Mouse (Mus musculus): Measurements from ENCODE around the gene Xpr1.

Gene Xpr1

DNA sequence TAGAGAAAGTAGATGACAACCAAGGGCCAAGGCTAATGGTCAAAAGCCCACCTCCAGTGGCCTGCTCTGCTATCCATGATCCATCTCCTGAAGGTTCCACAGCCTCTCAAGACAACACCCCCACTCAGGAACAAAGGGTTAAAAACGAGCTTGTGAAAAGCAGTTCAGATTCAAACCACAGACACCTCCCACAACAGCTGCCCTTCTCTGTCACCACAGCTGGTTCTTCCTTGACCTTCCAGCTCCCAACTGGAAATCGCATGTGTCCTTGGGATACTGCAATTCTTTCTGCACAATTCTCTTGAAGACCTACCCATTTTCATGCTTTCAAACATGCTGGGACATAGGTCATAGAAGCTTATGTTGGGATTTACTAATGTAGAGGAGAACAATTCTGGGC is 73.2 kb downstream of the Xpr1 start:
- ATAC-seq (ENCODE audit: insufficient number of reproducible peaks, low FRiP score, low TSS enrichment): no peak

DNA sequence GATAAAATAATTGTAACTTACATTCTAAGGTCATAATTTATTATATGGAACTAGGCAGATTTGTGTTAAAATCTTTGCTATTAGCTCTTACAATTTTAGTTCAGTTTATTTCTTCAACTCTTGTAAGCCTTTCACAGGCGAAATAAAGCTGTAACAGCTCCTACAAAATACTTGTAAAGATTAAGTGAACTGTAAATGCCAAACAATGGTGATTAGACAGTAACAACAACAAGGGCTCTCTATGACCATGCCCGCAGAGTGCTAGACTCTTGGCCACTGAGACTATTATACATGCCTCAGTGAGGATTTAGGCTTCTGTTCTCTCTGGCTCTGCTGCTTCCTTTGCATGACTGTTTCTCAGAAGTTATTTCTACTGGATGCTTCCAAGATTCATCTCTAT is 77.6 kb downstream of the Xpr1 start:
- no peak for ATAC-seq (ENCODE audit: insufficient number of reproducible peaks, low FRiP score, low TSS enrichment)

DNA sequence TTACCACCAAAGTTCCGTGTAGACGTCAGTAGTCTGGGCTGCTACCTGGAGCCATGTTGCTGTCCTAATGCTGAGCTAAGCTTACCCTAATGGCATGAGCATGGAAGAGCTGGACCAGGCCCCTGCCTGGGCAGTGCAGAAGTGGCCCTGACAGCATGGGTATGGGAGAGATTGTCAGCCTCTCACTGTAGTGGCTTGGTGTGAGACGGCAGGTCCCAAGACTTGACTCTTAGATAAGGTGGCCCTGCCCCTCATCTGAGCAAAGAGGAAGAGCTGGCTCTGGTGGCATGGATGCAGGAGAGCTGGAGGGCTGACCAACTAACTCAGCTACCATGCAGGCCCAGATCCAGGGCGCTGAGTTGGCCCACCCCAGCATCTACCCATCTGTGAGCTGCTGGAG is 79.9 kb downstream of the Xpr1 start:
- ATAC-seq (ENCODE audit: insufficient number of reproducible peaks, low FRiP score, low TSS enrichment): no peak

DNA sequence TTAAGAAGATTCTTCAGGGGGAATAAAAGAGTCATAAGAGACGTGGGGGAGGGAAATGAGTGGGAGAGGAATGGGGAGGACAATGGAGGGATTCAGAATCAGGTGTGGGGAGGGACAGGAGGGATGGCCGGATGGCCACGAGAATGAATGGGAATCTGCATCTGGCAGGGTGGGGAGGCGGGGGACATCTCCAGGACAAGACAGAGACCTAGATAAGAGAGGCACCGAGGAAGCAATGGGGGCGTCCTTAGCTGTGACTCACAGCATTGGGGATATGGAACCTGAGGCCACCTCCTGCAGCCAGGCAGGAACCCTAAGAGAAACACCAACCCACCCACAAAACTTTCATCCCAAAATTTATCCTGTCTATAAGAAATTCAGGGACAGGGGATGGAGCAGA is 81.3 kb downstream of the Xpr1 start:
- ATAC-seq (ENCODE audit: insufficient number of reproducible peaks, low FRiP score, low TSS enrichment): no peak

DNA sequence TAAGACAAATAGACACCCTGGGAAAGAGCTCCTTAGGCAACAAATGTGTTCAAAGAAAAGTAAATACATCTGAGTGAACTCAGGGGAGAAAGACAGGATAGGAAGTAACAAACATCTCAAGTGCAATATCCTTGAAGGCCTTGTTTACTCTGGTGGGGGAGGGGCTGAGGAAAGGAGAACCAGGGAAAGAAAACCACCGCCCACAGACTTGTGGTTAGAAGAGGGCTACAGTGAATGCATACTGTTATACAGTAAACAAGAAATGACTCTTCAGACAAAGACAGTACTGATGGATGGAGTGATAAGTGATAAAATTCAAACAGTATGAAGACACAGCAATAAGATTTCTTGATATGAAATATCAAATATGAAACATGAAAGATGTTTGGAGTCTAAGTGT is 95.0 kb downstream of the Xpr1 start:
- no peak for ATAC-seq (ENCODE audit: insufficient number of reproducible peaks, low FRiP score, low TSS enrichment)

DNA sequence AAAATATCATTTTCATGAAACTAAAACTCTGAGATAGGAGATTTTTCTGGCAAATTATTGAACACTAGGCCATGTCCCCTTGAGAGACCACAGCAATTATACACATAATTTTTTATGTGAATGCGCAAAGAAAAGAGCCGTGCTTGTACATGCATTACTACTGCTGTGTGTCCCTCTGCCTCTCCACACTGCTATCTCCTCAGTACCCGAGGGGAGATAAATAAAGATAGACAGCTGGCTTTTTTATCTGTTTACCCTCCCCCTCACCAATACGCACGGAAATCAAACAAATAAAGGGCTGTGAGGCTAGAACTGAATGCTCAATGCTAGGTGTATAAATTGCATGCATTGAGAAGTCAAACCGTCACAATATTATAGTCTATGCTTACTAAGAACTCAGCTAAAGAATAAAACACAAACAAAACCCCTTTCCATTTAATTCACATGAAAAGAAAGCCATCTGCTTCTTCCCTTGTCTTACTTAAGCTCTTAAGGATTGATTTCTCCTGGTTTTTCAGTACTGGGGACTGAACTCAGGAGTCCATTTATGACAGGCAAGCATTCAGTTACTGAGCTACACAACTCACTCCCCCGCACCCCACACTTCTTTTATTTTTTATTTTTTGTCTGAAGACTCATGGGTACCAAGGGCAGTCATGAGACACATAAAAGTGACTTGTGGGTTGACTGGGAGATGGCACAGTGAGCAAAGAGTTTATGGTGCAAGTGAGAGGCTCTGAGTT is 97.0 kb downstream of the Xpr1 start:
- no peak for ATAC-seq (ENCODE audit: insufficient number of reproducible peaks, low FRiP score, low TSS enrichment)

DNA sequence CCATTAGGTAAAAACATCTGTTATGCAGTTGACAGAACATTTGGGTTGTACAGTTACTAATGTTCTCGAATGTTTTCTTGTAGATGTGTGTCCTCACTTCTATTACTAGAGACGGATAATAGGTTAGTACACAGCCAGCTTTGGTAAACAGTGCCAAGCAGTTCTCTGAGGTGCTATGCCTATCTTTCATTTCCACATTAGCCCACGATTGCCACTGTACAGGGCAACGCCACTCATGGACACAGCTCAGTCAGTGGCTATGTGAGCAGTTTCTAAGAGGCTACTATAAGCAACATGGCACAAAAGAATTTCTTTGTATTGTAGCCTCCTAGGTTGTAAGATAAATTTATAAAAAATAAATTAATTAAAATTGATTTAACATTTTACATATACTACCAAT is 97.7 kb downstream of the Xpr1 start:
- ATAC-seq (ENCODE audit: insufficient number of reproducible peaks, low FRiP score, low TSS enrichment): no peak

DNA sequence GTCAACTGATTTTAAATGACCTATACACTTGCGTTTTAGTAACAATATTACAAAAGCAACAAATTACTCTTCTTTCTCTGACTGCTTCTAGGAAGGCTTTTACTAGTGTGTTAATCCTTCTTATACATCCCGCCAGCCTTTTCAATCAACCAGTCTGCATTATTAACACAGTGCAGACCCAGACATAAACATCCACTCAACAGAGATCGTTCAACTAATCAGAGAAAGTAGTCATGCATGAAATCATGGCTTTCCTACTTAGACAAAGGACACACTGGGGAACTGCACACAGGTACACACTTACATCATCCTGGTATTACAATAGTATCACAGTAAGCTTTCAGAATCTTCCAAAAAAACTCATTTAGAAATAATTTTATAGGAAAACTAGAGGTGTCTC is 105.5 kb downstream of the Xpr1 start:
- ATAC-seq (ENCODE audit: insufficient number of reproducible peaks, low FRiP score, low TSS enrichment): no peak

DNA sequence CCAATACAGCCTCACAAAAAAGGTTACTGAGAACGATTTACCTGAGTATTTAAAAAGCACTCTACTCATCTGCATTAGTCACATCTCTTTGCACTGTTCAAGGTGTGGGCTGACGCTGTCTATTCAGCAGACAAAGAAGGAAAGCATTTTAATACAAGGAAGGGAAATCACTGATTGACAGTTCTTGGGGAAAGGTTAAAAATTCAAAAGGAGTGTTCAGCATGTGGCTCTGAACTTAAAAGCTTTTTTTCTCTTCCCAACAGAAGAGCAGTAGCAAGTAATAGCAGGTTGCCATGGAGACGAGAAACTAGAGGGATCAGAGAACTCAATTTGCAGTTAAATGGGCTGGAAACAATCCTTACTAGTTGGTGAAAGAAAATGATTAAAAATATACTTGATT is 110.3 kb downstream of the Xpr1 start:
- ATAC-seq (ENCODE audit: insufficient number of reproducible peaks, low FRiP score, low TSS enrichment): no peak

DNA sequence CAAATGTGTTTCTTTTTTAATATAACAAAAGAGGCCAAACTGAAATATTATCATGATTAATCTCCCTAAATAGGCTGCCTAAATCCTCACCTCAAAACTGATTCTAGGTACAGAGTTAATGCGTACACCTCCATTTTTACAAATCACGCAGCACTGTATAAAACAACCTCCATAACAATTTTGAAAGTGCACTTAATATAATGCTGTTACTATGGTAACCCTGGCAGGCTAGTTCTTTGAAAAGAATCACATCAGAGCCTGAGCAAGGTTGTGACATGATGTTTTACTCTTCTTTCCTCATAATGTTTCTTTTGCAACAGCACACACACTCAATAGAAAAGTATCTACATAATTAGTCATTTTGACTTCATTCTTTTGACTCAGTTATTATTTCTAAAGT is 113.8 kb downstream of the Xpr1 start:
- no peak for ATAC-seq (ENCODE audit: insufficient number of reproducible peaks, low FRiP score, low TSS enrichment)

DNA sequence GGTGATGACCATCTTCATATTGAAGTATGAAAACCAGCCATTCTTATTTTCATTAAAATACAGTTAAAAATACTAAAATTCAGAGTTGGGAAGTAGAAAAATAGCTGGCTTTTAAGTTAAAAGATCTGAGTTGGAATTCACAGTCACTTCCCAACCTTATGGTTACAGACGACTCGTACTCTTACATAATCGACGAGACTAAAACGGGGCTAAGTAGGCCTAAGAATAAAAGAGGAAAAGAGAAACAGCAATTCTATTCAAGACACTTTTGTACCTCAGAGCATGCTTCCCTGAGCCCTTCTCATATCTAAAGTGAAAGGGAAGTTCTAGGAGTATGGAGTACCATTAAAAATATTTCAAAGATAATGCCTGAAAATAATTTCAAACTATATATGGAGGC is 119.6 kb downstream of the Xpr1 start:
- no peak for ATAC-seq (ENCODE audit: insufficient number of reproducible peaks, low FRiP score, low TSS enrichment)

DNA sequence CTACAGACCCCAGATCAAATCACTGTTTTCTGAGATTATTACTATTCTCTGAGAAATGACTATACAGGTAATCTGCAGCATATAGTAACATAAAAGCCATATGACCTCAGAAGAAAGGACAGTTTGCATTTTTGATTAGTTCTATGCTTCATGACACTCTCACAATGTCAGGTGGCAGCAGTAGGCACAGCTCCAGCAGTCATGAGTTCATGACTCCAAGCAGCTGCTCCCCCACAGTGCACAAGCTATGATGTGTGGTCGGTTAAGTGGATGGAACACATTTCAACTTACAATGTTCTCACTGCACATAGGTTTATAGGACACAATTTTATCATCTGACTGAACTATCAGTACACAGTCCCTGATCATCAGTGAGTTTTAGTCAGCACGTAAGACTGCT is 120.0 kb downstream of the Xpr1 start:
- no peak for ATAC-seq (ENCODE audit: insufficient number of reproducible peaks, low FRiP score, low TSS enrichment)

DNA sequence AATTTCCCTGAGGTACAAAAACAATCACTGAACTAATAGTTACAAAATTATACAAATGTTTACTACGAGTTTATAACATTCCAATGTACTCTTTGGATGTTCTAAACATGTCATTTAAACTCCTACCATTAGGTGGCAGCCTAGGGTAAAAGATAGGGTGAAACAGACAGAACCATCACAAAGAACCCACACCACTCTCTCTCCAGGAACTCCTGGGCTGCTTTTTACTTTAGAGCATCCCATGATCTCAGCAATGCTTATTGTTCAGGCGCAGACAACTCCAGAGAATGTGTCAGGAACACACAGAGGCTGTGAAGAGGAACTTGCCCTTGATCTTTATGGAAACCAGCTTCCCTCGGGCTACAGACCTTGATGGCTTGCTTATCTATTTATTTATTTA is 123.8 kb downstream of the Xpr1 start:
- ATAC-seq (ENCODE audit: insufficient number of reproducible peaks, low FRiP score, low TSS enrichment): peak; percentile 78

DNA sequence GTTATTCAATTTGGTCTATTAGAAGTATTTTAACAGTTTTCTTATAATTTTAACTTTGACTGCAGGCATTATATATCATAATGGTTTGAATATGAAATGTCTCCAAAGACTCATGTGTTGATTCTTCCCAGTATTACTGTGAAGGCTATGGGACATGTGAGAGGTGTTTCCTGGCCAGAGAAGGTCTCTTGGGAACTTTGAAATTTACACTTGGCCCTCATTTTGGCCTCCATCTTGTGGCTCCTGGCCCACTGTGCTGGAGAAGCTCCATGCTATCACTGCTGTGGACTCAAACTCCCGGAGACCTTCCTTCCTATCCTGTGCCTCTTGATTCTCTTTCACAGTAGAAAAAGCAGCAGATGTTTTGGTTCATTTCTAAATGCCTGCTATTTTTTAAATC is 127.8 kb downstream of the Xpr1 start:
- no peak for ATAC-seq (ENCODE audit: insufficient number of reproducible peaks, low FRiP score, low TSS enrichment)

DNA sequence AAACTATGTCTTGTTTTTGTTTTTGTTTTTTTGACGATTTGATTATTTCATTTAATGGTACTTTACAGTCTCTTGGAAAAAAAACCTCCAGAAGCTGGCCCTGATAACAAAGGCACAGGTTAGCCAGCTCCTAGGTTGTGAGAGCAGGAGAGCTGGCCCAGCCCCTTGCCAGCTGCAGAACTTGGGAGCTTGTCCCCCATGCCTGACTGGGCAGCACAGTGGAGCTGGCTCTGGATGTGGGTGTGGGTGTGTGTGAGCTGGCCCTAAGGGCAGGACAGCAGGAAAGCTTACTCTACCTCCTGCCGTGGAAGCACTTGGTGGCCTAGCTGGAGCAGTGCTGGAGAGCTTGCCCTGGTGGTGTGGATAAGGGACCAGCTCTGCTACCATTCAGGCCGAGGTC is 129.2 kb downstream of the Xpr1 start:
- no peak for ATAC-seq (ENCODE audit: insufficient number of reproducible peaks, low FRiP score, low TSS enrichment)

DNA sequence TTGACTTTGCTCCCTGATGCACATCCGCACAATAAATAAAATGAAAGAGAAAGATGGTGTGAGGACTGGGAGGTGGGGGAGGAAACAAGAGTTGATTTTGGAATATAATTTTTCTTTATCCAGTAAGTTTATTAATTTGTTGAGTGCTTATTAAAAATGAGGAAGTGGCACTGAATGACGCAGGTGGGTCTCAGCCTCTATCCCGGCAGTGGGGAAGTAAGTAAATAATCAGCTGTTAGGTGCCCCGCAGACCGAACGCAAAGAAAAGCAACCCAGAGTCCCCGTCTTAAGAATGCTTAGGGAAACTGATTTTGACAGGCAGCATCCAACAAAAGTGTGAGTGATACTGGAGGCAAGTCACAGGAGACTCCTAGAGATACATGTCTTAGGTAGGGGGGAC is 133.4 kb downstream of the Xpr1 start:
- ATAC-seq (ENCODE audit: insufficient number of reproducible peaks, low FRiP score, low TSS enrichment): no peak

DNA sequence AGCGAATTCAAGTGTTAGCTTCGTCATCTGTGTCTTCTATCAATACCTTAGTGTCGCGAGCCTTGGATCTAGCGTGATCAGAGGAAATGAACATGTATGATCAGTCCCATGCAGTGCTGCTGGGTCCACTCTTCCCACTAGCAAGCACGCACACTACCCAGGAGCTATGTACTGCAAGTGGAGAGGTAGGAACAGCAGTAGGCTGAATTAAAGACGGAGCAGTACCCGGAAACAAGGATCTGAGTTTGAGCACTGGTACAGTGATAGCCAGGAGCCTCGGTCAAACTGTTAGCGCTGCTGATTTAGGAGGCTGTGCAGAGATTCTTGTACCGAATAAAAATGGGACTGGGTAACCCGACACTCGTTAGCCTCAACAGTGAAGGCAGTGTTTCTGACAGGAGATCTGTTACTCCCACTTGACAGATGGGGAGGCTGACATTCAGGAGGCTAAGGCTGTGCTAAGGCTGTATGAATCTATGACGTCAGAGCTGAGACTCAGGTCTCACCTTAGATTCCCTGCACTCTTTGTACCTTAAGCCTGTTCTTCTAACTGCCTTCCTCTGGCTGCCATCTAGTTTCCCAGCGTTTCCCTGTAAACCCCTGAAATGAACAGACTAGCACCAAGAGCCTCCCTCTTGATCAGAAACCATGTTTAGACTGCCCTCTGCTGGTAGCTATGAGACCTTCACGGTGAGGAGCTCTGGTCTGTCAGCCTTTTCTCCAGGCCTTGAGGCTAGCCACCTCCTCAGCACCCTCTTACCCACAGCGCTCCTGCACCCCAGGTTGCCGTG is 136.0 kb downstream of the Xpr1 start:
- peak; percentile 93 for ATAC-seq (ENCODE audit: insufficient number of reproducible peaks, low FRiP score, low TSS enrichment)

DNA sequence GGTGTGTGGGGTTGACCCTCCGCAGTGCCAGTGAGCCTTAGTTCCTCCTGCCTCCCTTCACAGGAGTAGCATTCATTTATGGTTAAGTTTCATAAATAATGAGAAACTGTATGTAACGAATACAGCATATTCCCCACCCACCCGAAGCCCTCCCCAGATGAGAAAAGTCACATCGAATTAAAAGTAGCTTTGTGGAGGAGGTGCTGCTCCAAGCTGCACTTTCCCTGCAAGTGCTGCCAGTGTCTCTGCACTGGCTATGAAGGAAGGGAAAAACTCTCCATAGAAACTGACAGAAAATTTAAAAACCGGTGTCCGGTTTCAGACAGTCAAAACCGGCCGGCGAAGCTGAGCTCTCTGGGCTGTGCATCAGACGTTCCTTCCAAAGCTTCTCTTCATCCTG is 136.9 kb downstream of the Xpr1 start:
- no peak for ATAC-seq (ENCODE audit: insufficient number of reproducible peaks, low FRiP score, low TSS enrichment)

DNA sequence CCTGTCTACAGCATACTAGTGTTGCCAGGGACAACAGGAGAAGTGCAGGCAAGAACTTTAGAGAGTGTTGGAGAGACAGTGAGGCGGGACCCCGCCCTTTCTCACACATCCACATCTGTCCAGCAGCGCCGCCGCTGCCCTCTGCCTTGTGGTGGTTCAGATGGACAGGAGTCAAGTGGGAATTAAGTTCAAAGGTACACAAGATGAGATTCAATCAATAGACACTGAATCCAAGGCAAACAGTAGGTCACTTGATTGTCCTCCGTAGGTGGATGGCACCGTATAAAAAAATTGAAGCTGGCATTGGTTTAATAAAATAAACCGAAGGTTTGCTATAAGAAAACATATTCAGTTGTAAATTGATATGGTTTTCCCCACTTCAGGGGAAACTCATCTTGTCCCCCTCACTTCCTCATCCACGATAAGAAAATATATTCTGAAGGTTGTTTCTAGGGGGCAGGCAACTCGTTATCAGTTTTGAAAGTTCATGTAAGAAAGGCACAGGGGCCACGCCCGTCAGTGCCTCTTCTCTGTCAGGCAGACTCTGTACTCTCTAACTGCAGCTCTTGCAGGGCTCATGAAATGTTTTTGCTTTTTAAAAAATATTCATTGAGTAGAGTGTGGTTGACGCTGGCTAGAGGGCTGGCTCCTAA is 140.7 kb downstream of the Xpr1 start:
- ATAC-seq (ENCODE audit: insufficient number of reproducible peaks, low FRiP score, low TSS enrichment): no peak

DNA sequence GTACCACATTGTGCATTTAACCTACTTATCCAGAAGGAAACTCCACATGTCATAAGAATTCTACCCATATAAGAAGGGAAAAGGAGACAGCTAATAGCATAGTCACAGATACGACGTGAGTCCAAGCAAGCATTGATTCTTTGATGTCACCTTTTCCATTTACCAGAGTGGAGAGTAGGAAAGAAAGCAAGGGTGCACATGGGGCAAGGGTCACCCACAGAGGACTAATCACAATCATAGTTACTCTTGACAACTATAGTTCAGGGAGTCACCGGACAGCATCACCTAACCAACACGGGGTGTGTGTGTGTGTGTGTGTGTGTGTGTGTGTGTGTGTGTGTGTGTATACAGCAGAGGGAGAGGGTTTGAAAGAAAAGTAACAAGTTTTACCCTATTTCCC is 141.4 kb downstream of the Xpr1 start:
- no peak for ATAC-seq (ENCODE audit: insufficient number of reproducible peaks, low FRiP score, low TSS enrichment)

DNA sequence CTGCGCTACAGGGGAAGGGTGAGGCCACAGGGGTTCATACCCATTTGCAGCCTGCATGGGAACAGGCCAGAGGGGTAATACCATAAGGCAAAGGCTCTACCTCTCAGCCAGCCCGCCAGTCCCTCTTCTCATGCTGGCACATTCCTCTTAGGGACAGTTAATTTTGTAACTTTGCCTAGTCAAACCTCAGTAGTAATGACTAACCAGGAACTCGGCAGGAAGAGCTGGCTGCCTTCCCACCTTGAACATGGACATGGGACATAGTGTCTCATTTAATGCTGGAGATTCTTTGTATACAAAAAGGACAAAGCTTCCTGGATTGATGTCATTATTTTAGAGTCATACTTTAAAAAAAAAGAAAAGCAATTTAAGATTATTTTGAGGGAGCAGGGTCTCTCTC is 142.2 kb downstream of the Xpr1 start:
- ATAC-seq (ENCODE audit: insufficient number of reproducible peaks, low FRiP score, low TSS enrichment): no peak

DNA sequence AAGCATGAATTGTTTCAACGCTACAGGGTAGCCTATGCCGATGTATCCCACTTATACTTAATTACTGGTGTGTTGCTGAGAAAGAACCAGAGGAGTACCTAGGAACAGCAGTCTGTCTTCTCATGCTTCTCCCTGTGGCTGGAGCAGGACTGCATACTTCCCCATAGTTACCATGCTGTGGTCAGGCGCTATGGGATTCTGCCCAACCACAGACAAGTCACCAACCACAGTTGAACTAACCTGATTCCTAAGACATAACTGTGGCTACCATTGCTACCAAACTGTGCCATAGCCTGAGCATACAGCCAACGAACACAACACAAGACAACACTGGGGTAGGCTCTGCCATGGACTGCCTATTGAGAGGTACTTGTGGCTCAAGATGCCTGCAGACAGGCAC is 144.3 kb downstream of the Xpr1 start:
- ATAC-seq (ENCODE audit: insufficient number of reproducible peaks, low FRiP score, low TSS enrichment): no peak

Data from cerebellum, adult (tissue).